Mouse (Mus musculus) intestine, postnatal 0 days (tissue): ENCODE measurements around the gene Sema4g. TPM values are rescaled to one million over a fixed set of nuclear protein-coding genes. Genes with fewer than 3 reads are reported as not detected.

Experiments used
- ATAC-seq: fragments of 200-750 bp; cut with Nextera tagmentation; 2 replicates; pipeline ENCODE4 v1.8.0; 2017; ENCODE audit warnings: mild to moderate bottlenecking, moderate TSS enrichment, moderate library complexity
- H3K27ac ChIP-seq: fragments of 300-500 bp; sonication (generic); 2 replicates; pipeline ENCODE4 v1.5.1; 2014; ENCODE audit warnings: mild to moderate bottlenecking, low read depth, low read length, moderate library complexity
- H3K27me3 ChIP-seq: fragments of 300-500 bp; sonication (generic); replicated peaks from 2 replicates; pipeline ENCODE4 v1.6.1; 2014; ENCODE audit warnings: low read length, mixed read lengths; ENCODE audit not compliant: control insufficient read depth, insufficient read depth
- H3K36me3 ChIP-seq: fragments of 300-500 bp; sonication (generic); 2 replicates; pipeline ENCODE4 v1.6.1; 2014; ENCODE audit warnings: mild to moderate bottlenecking, moderate library complexity; ENCODE audit not compliant: control insufficient read depth, insufficient read depth
- H3K4me1 ChIP-seq: fragments of 300-500 bp; sonication (generic); replicated peaks from 2 replicates; pipeline ENCODE4 v1.6.1; 2014; ENCODE audit warnings: antibody characterized with exemption, low read length, mixed read lengths; ENCODE audit not compliant: control insufficient read depth, insufficient read depth
- H3K4me2 ChIP-seq: fragments of 300-500 bp; sonication (generic); replicated peaks from 2 replicates; pipeline ENCODE4 v1.6.1; 2014; ENCODE audit warnings: low read depth, mild to moderate bottlenecking, moderate library complexity
- H3K4me3 ChIP-seq: fragments of 300-500 bp; sonication (generic); 2 replicates; pipeline ENCODE4 v1.5.1; 2014; ENCODE audit warnings: low read depth, low read length
- H3K9ac ChIP-seq: fragments of 300-500 bp; sonication (generic); 2 replicates; pipeline ENCODE4 v1.6.1; 2014; ENCODE audit warnings: mild to moderate bottlenecking, low read depth, low read length
- H3K9me3 ChIP-seq: fragments of 300-500 bp; sonication (generic); 2 replicates; pipeline ENCODE4 v1.6.1; 2016; ENCODE audit warnings: mixed run types; ENCODE audit not compliant: control insufficient read depth
- CTCF ChIP-seq: sonication (generic); IDR thresholded peaks from 2 replicates; pipeline ENCODE4 v1.5.1; 2016; ENCODE audit warnings: low read depth, mild to moderate bottlenecking, control low read depth, antibody characterized with exemption, moderate library complexity
- WGBS: fragments of 180-500 bp; shearing (Covaris S2); extraction: QIAGEN DNeasy Blood & Tissue Kit; methylation state at CpG from one replicate; pipeline ENCODE4 v1.1.7; 2014; 5-methylcytosine and 5-hydroxymethylcytosine counted together
- polyA plus RNA-seq: library from polyadenylated mRNA; unstranded; fragments of >200 nt; fragmentation: Nextera tagmentation; extraction: Ambion mirVana; gene quantifications from 2 replicates; pipeline ENCODE4 v1.2.1, GENCODE M21; 2015

The Sema4g gene
- 7.8 and 10.0 TPM in 2 replicates for polyA plus RNA-seq

DNA sequence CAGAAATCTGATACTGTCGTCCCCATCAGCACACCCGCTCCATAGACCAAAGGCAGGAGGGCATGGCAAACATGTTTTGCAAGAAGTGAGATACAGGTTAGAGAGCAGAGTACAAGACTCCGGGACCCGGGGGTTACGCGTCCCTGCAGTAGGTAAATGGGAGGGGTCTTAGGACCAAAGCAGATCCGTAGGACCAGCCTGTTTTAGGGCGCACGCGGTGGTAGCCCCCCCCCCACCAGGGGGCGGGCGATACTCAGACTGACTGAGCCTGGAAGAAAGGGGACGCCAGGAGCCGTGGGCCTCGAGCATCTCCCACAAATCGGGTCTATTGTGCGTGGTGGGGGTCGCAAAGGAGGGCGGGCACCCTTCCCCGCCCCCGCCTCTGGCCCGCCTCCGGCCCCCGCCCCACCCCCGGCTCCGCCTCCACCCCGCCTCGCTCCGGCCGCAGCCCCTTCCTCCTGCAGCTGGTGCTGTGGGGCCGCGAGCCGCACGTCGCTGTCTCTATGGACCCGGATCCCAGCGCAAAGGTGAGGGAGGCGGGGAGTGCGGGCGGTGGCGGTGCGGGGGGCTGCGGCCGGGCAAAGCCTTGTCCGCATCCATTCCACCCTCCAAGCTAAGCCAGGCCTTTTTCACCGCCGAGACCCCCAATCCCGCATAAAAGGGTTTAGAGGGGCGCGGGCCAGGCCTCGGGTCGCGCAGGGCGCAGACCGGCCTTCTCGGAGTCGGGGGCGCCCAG is at the start of gene Sema4g:
Gene Sema4g (plus strand): TSS at position 271 of the 736 bp plus-strand sequence.
- Histone ChIP-seq H3K36me3 (peaks cover 11% of the 10 kb centered on the region), H3K4me1 (0 out of 2 replicates have a peak, but pooled peaks cover 15% of the 10 kb centered on the region), H3K27ac (peak within 1 kb of the TSS; percentile 91), H3K9me3 (no peaks in the 10 kb centered on the region), H3K27me3 (no peaks in the 10 kb centered on the region), H3K4me2 (peak within 1 kb of the TSS; percentile 95), H3K4me3 (peak within 1 kb of the TSS; percentile 60), H3K9ac (peak within 1 kb of the TSS; percentile 75)
- peak; percentile 59 for TF ChIP-seq CTCF
- peak; percentile 14; the same call in 1 of the 2 replicates for ATAC-seq
- WGBS = under 1% methylated on average over 52 of the region's 58 CpGs

DNA sequence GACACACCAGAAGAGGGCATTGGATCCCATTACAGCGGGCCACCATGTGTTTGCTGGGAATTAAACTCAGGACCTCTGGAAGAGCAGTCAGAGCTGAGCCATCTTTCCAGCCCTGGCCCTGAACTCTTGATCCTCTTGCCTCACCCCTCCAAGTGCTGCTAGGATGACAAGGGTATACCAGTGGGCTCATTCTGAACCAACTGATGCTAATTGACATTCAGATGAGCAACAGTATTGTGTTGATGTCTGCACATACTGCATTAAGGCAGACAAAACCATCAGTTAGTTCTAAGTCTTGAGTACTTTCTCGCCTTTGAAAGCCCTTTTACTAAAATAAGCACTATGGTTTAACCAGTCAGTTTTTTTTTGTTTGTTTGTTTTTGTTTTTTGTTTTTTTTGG is 29.3 kb upstream of the Sema4g start:
- no peak overlapping the region for H3K4me2 ChIP-seq
- peaks cover 51% of the 10 kb centered on the region for H3K36me3 ChIP-seq
- no peak overlapping the region for H3K4me3 ChIP-seq
- H3K9me3 ChIP-seq = no peaks in the 10 kb centered on the region
- no peaks in the 10 kb centered on the region for H3K4me1 ChIP-seq
- WGBS = 96% methylated on average over 2 of the region's 2 CpGs
- no peaks in the 10 kb centered on the region for H3K27me3 ChIP-seq
- no peak for TF ChIP-seq CTCF
- H3K9ac ChIP-seq = no peak overlapping the region
- no peak overlapping the region for H3K27ac ChIP-seq
- no peak for ATAC-seq

DNA sequence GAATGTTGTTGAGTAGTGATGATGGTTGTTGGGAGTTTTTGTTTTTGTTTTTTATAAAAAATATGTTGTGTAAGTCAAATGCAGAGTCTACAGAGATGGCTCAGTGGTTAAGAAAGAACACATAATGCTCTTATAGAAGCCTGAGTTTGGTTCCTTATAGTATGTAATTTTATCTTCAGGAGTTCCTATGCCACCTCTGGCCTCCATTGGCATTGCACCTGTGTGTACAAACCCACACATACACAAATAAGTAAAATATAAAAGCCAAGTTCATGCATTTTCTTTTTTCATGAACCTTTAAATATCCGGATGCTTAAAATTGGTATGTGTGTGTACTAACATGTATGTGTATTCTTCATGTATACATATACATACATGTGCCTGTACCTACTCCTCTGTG is 22.9 kb upstream of the Sema4g start:
- no peaks in the 10 kb centered on the region for H3K9me3 ChIP-seq
- peaks cover 65% of the 10 kb centered on the region for H3K36me3 ChIP-seq
- H3K27me3 ChIP-seq = no peaks in the 10 kb centered on the region
- no peak overlapping the region for H3K27ac ChIP-seq
- no peak overlapping the region for H3K9ac ChIP-seq
- no peak overlapping the region for H3K4me3 ChIP-seq
- no peak overlapping the region for H3K4me2 ChIP-seq
- H3K4me1 ChIP-seq = no peaks in the 10 kb centered on the region
- no peak for ATAC-seq
- 98% methylated on average over 1 of the region's 1 CpGs for WGBS
- 0 out of 2 replicates have a peak, but pooled peaks have one; percentile 10 for TF ChIP-seq CTCF

DNA sequence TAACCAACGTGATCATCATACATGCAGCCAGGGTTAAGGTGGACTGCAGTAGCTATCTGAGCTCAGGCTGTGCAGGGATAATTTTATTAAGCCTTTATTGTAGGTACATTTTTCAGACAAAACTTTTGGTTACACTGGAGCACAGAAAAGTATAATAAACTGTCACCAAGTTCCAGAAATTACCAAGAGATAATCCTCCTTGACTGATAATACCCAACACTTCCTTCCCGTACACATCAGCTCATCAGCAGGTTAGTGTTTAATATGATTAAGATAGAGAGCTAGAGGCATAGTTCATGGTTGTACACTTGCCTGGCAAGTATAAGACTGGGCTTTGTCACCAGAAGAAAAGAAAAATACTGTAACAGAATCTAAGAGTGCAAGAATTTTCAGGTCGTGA is 20.6 kb upstream of the Sema4g start:
- no peaks in the 10 kb centered on the region for H3K27me3 ChIP-seq
- no peaks in the 10 kb centered on the region for H3K9me3 ChIP-seq
- no peaks in the 10 kb centered on the region for H3K4me1 ChIP-seq
- H3K9ac ChIP-seq = no peak overlapping the region
- no peak overlapping the region for H3K27ac ChIP-seq
- H3K4me3 ChIP-seq = no peak overlapping the region
- no peak for ATAC-seq
- 71% methylated on average over 3 of the region's 3 CpGs for WGBS
- H3K4me2 ChIP-seq = no peak overlapping the region
- no peak for TF ChIP-seq CTCF
- H3K36me3 ChIP-seq = peaks cover 78% of the 10 kb centered on the region

DNA sequence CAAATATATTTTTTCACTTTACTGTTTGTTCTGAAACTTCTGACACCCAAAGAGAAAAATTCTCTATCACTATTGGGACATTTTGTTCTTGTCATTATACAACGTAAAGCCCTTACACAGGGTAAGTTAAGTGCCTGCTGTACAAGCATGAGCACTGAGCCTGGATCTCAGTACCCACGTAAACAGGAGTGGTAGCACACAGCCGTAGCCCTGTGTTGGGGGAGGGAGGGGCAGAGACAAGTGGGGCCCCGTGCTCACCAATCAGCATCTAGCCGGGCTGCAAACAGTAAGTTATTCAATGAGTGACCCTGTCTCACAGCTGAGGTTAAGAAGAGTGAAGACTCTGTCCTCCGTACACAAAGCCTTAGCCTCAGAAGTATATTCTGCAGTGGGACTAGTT is 12.3 kb upstream of the Sema4g start:
- Histone ChIP-seq H3K9ac (no peak overlapping the region), H3K36me3 (peaks cover 77% of the 10 kb centered on the region), H3K4me1 (no peaks in the 10 kb centered on the region), H3K4me2 (no peak overlapping the region), H3K27ac (no peak overlapping the region), H3K9me3 (no peaks in the 10 kb centered on the region), H3K4me3 (no peak overlapping the region), H3K27me3 (no peaks in the 10 kb centered on the region)
- no peak for ATAC-seq
- 51% methylated on average over 6 of the region's 6 CpGs for WGBS
- TF ChIP-seq CTCF = no peak

DNA sequence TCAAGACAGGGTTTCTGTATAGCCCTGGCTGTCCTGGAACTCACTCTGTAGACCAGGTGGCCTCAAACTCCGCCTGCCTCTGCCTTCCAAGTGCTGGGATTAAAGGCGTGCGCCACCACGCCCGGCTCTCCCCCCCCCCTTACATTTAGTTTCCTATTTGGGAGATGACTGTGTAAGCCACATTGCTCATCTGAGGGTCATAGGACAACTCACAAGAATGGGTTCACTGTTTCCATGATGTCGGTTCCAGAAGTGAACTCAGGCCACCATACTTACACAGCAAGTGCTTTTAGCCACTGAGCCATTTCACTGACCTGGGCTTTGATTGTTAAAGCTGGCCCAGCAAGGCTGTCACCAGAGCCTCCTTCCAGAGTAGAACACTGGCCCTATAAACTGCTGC is 11.8 kb upstream of the Sema4g start:
- Histone ChIP-seq H3K9me3 (no peaks in the 10 kb centered on the region), H3K27ac (no peak overlapping the region), H3K36me3 (peaks cover 72% of the 10 kb centered on the region), H3K27me3 (no peaks in the 10 kb centered on the region), H3K4me3 (no peak overlapping the region), H3K4me2 (no peak overlapping the region), H3K9ac (no peak overlapping the region), H3K4me1 (no peaks in the 10 kb centered on the region)
- TF ChIP-seq CTCF = no peak
- WGBS = 69% methylated on average over 6 of the region's 6 CpGs
- no peak for ATAC-seq
